Mouse (Mus musculus): Measurements from ENCODE around the gene Myoz2. TPM values are rescaled to one million over a fixed set of nuclear protein-coding genes. Genes with fewer than 3 reads are reported as not detected.

The Myoz2 gene
- total RNA-seq (2018; cell fraction: chromatin; rRNA removed) = not detected
- total RNA-seq (2018; cell fraction: cytosol; rRNA removed) = not detected
- not detected for total RNA-seq (2018; cell fraction: nucleus; rRNA removed)
- not detected in 3 replicates for polyA plus RNA-seq (2018)

- no peaks in the 10 kb centered on the region for H3K36me3 ChIP-seq (ENCODE audit: inconsistent target)
- H3K79me2 ChIP-seq (ENCODE audit: inconsistent target) = no peaks in the 10 kb centered on the region
- no peak within 1 kb of the TSS for H3K27ac ChIP-seq
- H3K4me3 ChIP-seq (ENCODE audit: inconsistent target) = no peak within 1 kb of the TSS
- 85% methylated on average over 6 of the region's 7 CpGs for WGBS (ENCODE audit: missing documents)
Observed at GRCm38 (mm10) chr3:123034752-123035151, at the start of gene Myoz2. TSS of gene Myoz2 (minus strand) at chr3:123035015.

GRCm38 (mm10) chr3:123081665-123082064 is 46.9 kb upstream of the Myoz2 start:
- H3K36me3 ChIP-seq (ENCODE audit: inconsistent target) = no peaks in the 10 kb centered on the region
- no peak overlapping the region for H3K4me3 ChIP-seq (ENCODE audit: inconsistent target)
- no peak overlapping the region for H3K27ac ChIP-seq
- WGBS (ENCODE audit: missing documents) = 88% methylated on average over 3 of the region's 3 CpGs
- no peaks in the 10 kb centered on the region for H3K79me2 ChIP-seq (ENCODE audit: inconsistent target)

DNA sequence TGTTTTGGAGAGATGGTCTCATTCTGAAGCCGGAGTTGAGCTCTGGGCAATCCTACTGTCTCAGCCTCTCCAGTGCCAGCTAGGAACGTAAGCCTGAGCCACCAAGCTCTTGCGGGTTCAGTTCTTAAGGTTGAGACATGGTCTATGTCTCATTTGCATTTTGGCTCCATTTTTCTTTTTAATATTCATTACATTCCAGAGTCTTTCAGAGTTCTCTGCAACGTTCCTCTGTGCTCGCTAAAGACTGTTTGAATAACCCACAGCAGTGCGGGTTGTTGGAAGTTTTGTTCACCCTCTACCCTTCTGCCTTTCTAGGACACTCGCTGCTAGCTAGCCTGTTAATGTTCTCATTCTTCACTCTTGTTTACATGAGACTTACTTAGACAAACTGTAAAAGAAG is 46.1 kb upstream of the Myoz2 start:
- no peak overlapping the region for H3K4me3 ChIP-seq (ENCODE audit: inconsistent target)
- H3K79me2 ChIP-seq (ENCODE audit: inconsistent target) = no peaks in the 10 kb centered on the region
- no peaks in the 10 kb centered on the region for H3K36me3 ChIP-seq (ENCODE audit: inconsistent target)
- H3K27ac ChIP-seq = no peak overlapping the region
- WGBS (ENCODE audit: missing documents) = 91% methylated on average over 7 of the region's 7 CpGs

GRCm38 (mm10) chr3:123080017-123080725 is 45.4 kb upstream of the Myoz2 start:
- WGBS (ENCODE audit: missing documents) = 89% methylated on average over 17 of the region's 19 CpGs
- H3K79me2 ChIP-seq (ENCODE audit: inconsistent target) = no peaks in the 10 kb centered on the region
- H3K27ac ChIP-seq = no peak overlapping the region
- H3K4me3 ChIP-seq (ENCODE audit: inconsistent target) = no peak overlapping the region
- H3K36me3 ChIP-seq (ENCODE audit: inconsistent target) = no peaks in the 10 kb centered on the region

GRCm38 (mm10) chr3:123075759-123076158 is 40.9 kb upstream of the Myoz2 start:
- no peak overlapping the region for H3K27ac ChIP-seq
- no peaks in the 10 kb centered on the region for H3K79me2 ChIP-seq (ENCODE audit: inconsistent target)
- no peaks in the 10 kb centered on the region for H3K36me3 ChIP-seq (ENCODE audit: inconsistent target)
- H3K4me3 ChIP-seq (ENCODE audit: inconsistent target) = no peak overlapping the region
- 95% methylated on average over 3 of the region's 3 CpGs for WGBS (ENCODE audit: missing documents)

GRCm38 (mm10) chr3:123075034-123075433 is 40.2 kb upstream of the Myoz2 start:
- Histone ChIP-seq H3K79me2 (ENCODE audit: inconsistent target) (no peaks in the 10 kb centered on the region), H3K36me3 (ENCODE audit: inconsistent target) (no peaks in the 10 kb centered on the region), H3K27ac (no peak overlapping the region)

DNA sequence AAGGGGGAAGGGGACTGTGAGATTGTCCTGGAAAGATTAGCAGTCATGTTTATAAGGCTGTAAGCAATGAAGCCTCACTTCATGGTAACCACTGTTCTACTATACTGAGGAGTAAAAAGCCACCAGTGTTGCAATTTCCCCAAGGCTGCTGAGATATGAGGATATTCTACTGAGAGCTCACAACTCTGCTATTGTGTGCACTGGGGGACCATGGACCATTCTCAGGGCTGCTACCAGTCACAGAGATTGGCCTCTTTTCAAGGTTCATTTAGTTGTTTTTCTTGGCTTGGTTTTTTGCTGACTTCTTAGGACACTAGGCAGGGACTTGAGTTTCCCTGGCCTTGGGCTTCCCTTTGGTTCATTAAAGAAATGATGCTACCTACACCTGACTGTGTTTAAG is 38.5 kb upstream of the Myoz2 start:
- H3K36me3 ChIP-seq (ENCODE audit: inconsistent target) = no peaks in the 10 kb centered on the region
- no peak overlapping the region for H3K4me3 ChIP-seq (ENCODE audit: inconsistent target)
- H3K79me2 ChIP-seq (ENCODE audit: inconsistent target) = no peaks in the 10 kb centered on the region
- no peak overlapping the region for H3K27ac ChIP-seq

More at GRCm38 (mm10) chr3:123075034-123075433, 40.2 kb upstream of the Myoz2 start:
- H3K4me3 ChIP-seq (ENCODE audit: inconsistent target) = no peak overlapping the region

GRCm38 (mm10) chr3:123072472-123072871 is 37.7 kb upstream of the Myoz2 start:
- Histone ChIP-seq H3K79me2 (ENCODE audit: inconsistent target) (no peaks in the 10 kb centered on the region), H3K36me3 (ENCODE audit: inconsistent target) (no peaks in the 10 kb centered on the region), H3K4me3 (ENCODE audit: inconsistent target) (no peak overlapping the region), H3K27ac (no peak overlapping the region)
- no CpG with 5 or more reads among the region's 1 CpGs for WGBS (ENCODE audit: missing documents)

DNA sequence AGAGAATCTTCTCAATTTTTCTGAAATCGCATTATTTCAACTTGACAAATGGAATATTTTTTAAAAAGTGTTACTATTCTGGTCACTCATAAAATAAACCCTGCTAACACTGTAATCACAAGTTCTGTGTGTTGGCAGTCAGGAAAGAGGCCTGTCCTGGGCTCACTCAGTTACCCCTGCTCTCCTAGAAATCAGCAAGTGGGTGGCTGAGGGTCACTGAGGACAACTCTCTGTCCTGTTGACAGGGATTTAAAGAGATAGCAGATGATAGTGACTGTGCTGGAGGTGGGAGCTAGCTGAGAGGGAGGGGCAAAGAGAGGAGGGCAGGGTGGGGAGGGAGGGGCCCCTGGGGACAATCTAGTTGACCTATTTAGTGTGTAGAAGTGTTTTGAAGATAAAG is 36.2 kb upstream of the Myoz2 start:
- Histone ChIP-seq H3K27ac (no peak overlapping the region), H3K4me3 (ENCODE audit: inconsistent target) (no peak overlapping the region), H3K79me2 (ENCODE audit: inconsistent target) (no peaks in the 10 kb centered on the region), H3K36me3 (ENCODE audit: inconsistent target) (no peaks in the 10 kb centered on the region)
- 100% methylated on average over 1 of the region's 1 CpGs for WGBS (ENCODE audit: missing documents)

GRCm38 (mm10) chr3:123066836-123067235 is 32.0 kb upstream of the Myoz2 start:
- 98% methylated on average over 7 of the region's 7 CpGs for WGBS (ENCODE audit: missing documents)
- no peaks in the 10 kb centered on the region for H3K79me2 ChIP-seq (ENCODE audit: inconsistent target)
- no peak overlapping the region for H3K4me3 ChIP-seq (ENCODE audit: inconsistent target)
- H3K27ac ChIP-seq = no peak overlapping the region
- no peaks in the 10 kb centered on the region for H3K36me3 ChIP-seq (ENCODE audit: inconsistent target)

DNA sequence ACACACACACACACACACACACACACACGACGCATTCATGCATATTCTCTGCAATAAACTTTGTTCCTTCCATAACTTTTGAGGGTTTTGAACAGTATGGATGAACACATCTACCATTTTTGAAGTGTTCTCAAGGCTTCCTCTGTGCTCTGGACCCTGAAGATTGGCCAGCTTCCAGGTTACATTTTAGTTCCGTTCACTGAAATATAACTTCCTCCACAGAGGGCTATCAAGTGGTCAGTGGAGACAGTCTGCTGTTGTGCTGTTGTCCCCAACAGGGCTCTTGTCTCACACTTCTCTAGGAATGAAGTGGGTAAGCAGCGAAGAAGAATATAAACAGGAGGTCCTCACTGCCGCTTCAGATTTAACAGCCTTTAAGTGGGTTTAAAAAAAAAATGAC is 30.7 kb upstream of the Myoz2 start:
- no peaks in the 10 kb centered on the region for H3K79me2 ChIP-seq (ENCODE audit: inconsistent target)
- H3K4me3 ChIP-seq (ENCODE audit: inconsistent target) = no peak overlapping the region
- no peak overlapping the region for H3K27ac ChIP-seq
- H3K36me3 ChIP-seq (ENCODE audit: inconsistent target) = no peaks in the 10 kb centered on the region
- WGBS (ENCODE audit: missing documents) = 59% methylated on average over 4 of the region's 5 CpGs

DNA sequence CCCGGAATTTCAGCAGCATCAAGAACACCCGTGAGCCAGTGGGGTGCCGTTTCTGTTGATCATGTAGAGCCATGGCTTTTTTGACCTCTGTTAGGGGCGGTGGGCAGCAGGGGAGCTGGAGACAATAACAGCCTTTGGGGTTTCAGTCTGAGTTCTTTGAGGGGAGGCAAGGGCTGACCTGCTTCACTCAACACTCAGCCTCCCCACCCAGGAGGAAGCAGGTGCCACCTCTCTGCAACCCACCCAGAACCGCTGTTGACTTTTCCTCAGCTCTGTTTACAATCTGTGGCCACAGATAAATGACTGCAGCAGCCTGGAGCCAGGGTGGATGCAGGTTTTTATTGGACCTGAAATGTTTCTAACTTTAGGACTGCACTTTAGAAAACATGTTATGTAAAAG is 29.4 kb upstream of the Myoz2 start:
- Histone ChIP-seq H3K4me3 (ENCODE audit: inconsistent target) (no peak overlapping the region), H3K36me3 (ENCODE audit: inconsistent target) (no peaks in the 10 kb centered on the region), H3K27ac (no peak overlapping the region), H3K79me2 (ENCODE audit: inconsistent target) (no peaks in the 10 kb centered on the region)
- WGBS (ENCODE audit: missing documents) = 54% methylated on average over 5 of the region's 5 CpGs

DNA sequence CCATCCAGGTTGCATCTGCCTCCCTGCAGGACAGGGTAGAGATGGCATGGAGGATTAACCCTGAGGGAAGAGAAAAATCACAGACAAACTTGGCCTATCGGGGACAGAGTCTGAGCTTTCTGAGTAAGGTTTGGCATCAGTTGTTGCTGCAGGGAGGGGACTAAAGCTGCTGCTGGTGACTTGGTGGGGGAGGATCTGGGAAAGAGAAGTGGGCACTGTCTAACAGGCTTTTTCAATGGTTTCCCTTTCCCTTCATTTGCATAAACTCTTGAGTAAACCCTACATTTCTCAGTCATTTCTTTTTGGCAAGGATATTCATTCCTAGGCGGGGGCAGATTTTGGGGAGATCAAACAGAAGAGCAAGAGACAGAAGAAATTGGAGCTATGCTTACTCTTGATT is 27.1 kb upstream of the Myoz2 start:
- WGBS (ENCODE audit: missing documents) = 28% methylated on average over 2 of the region's 2 CpGs
- H3K27ac ChIP-seq = no peak overlapping the region
- H3K79me2 ChIP-seq (ENCODE audit: inconsistent target) = no peaks in the 10 kb centered on the region
- H3K36me3 ChIP-seq (ENCODE audit: inconsistent target) = no peaks in the 10 kb centered on the region
- no peak overlapping the region for H3K4me3 ChIP-seq (ENCODE audit: inconsistent target)

DNA sequence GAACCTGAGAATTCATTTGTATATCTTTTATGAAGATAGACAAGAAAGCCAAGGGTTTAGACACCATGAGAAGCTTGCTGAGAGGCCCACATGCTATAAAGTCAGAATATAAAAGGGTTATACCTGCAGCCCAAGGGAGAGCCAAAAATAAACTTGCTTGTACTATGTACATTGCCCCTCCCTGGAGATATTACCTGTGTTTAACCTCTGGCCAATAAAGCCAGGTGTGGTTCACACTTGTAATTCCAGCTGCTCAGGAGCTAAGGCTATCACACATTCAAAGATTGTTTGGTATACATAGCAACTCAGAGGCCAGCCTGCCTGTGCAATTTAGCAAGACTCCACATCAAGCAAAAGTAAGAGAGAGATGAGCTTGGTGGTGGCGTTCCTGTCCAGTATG is 24.0 kb upstream of the Myoz2 start:
- no peak overlapping the region for H3K4me3 ChIP-seq (ENCODE audit: inconsistent target)
- WGBS (ENCODE audit: missing documents) = no CpG with 5 or more reads among the region's 1 CpGs

DNA sequence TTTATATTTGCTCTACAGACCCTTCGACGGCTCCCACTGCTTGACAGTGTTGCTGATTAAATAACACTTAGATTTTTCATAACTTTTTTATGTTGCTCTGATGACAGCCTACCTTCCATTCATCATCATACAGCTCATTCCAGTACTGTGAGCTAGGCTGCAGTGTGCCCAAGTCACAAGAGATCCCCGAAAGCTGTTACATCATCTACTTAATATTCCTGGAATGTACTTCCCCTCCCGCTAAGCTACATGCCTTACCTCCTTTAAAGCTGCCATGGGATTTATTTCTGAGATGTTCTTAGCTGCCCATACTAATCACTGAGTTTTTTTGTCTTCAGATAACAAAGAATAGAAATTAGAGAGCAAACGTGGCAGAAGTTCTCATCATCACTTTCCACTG is 19.4 kb upstream of the Myoz2 start:
- H3K79me2 ChIP-seq (ENCODE audit: inconsistent target) = no peaks in the 10 kb centered on the region
- H3K4me3 ChIP-seq (ENCODE audit: inconsistent target) = no peak overlapping the region
- H3K36me3 ChIP-seq (ENCODE audit: inconsistent target) = no peaks in the 10 kb centered on the region
- H3K27ac ChIP-seq = no peak overlapping the region
- WGBS (ENCODE audit: missing documents) = 83% methylated on average over 5 of the region's 5 CpGs

More for the DNA sequence above, 24.0 kb upstream of the Myoz2 start:
- Histone ChIP-seq H3K79me2 (ENCODE audit: inconsistent target) (no peaks in the 10 kb centered on the region), H3K36me3 (ENCODE audit: inconsistent target) (no peaks in the 10 kb centered on the region), H3K27ac (no peak overlapping the region)
